Mouse (Mus musculus) stomach, embryonic 15.5 days (tissue): ENCODE data around the gene Sbk3. TPM values are rescaled to one million over a fixed set of nuclear protein-coding genes. Genes with fewer than 3 reads are reported as not detected.

Source experiments
- ATAC-seq: fragments of 200-750 bp; cut with Nextera tagmentation; 2 replicates; pipeline ENCODE4 v1.8.0; 2017; ENCODE audit warnings: low read depth, moderate number of reproducible peaks, moderate TSS enrichment; ENCODE audit not compliant: insufficient read depth, low FRiP score
- H3K27ac ChIP-seq: fragments of 300-500 bp; sonication (generic); 2 replicates; pipeline ENCODE4 v1.5.1; 2015; ENCODE audit warnings: mild to moderate bottlenecking, inconsistent platforms
- H3K27me3 ChIP-seq: fragments of 300-500 bp; sonication (generic); replicated peaks from 2 replicates; pipeline ENCODE4 v1.6.1; 2015; ENCODE audit warnings: inconsistent platforms
- H3K36me3 ChIP-seq: fragments of 300-500 bp; sonication (generic); 2 replicates; pipeline ENCODE4 v1.6.1; 2015; ENCODE audit warnings: inconsistent platforms
- H3K4me1 ChIP-seq: fragments of 300-500 bp; sonication (generic); 2 replicates; pipeline ENCODE4 v1.6.1; 2015; ENCODE audit warnings: inconsistent platforms
- H3K4me2 ChIP-seq: fragments of 300-500 bp; sonication (generic); 2 replicates; pipeline ENCODE4 v1.6.1; 2015; ENCODE audit warnings: mild to moderate bottlenecking, inconsistent platforms
- H3K4me3 ChIP-seq: fragments of 300-500 bp; sonication (generic); replicated peaks from 2 replicates; pipeline ENCODE4 v1.5.1; 2015; ENCODE audit warnings: inconsistent platforms
- H3K9ac ChIP-seq: fragments of 300-500 bp; sonication (generic); 2 replicates; pipeline ENCODE4 v1.6.1; 2015; ENCODE audit warnings: inconsistent platforms
- H3K9me3 ChIP-seq: fragments of 300-500 bp; sonication (generic); 2 replicates; pipeline ENCODE4 v1.6.1; 2016; ENCODE audit warnings: inconsistent platforms
- WGBS: fragments of 180-500 bp; shearing (Covaris S2); methylation state at CpG from one replicate; pipeline ENCODE4 v1.1.7; 2015; 5-methylcytosine and 5-hydroxymethylcytosine counted together
- polyA plus RNA-seq: library from polyadenylated mRNA; unstranded; fragments of >200 nt; fragmentation: Nextera tagmentation; extraction: Ambion mirVana; gene quantifications from 2 replicates; pipeline ENCODE4 v1.2.1, GENCODE M21; 2015

Sbk3 gene
- polyA plus RNA-seq, 1 experiment from 2014 or later: not detected

DNA sequence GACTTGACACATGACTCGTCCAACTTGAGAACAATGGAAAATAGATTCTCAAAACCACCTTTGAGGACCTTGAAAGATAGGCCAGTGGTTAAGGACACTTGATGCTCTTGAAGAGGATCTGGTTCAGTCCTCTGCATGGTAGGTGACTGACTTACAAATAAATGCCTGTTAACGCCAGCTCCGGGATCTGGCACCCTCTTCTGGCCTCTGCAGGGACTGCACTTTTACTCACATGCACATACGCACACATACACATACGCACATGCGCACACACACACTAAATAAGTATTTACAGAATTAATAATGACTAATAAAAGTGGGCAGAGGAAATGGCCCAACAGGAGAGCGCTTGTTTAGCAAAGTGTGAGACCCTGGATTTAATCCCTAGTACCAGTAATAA is 5.9 kb upstream of the Sbk3 start:
- H3K36me3 ChIP-seq: no peaks in the 10 kb centered on the region
- no peaks in the 10 kb centered on the region for H3K4me1 ChIP-seq
- H3K27me3 ChIP-seq: no peaks in the 10 kb centered on the region
- no peak overlapping the region for H3K4me2 ChIP-seq
- no peak for ATAC-seq
- 93% methylated on average over 7 of the region's 7 CpGs for WGBS
- no peak overlapping the region for H3K4me3 ChIP-seq
- no peak overlapping the region for H3K27ac ChIP-seq
- H3K9ac ChIP-seq: no peak overlapping the region
- no peaks in the 10 kb centered on the region for H3K9me3 ChIP-seq

DNA sequence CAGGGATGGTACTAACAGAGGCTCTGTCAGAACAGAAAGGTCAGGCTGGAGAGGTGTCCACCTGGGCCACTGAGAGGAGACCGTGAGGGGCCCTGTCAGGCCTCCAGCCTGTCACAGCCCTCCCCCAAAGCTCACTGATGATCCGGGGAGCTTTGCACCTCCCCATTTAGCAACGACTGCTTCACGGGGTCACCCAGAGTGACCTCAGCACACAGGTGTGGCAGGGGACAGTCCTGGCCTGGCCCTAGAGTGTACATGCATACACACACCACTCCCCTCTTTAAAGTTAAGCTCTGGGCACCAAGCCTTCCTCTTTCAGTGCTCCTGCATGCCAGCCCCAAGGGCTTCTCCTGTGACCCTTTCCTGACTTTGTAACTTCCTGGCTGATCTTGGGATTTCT is 4.5 kb upstream of the Sbk3 start:
- H3K36me3 ChIP-seq: no peaks in the 10 kb centered on the region
- no peaks in the 10 kb centered on the region for H3K9me3 ChIP-seq
- H3K27ac ChIP-seq: no peak overlapping the region
- H3K9ac ChIP-seq: no peak overlapping the region
- no peaks in the 10 kb centered on the region for H3K4me1 ChIP-seq
- no peak overlapping the region for H3K4me2 ChIP-seq
- 34% methylated on average over 4 of the region's 4 CpGs for WGBS
- no peak overlapping the region for H3K4me3 ChIP-seq
- no peak for ATAC-seq
- H3K27me3 ChIP-seq: no peaks in the 10 kb centered on the region

DNA sequence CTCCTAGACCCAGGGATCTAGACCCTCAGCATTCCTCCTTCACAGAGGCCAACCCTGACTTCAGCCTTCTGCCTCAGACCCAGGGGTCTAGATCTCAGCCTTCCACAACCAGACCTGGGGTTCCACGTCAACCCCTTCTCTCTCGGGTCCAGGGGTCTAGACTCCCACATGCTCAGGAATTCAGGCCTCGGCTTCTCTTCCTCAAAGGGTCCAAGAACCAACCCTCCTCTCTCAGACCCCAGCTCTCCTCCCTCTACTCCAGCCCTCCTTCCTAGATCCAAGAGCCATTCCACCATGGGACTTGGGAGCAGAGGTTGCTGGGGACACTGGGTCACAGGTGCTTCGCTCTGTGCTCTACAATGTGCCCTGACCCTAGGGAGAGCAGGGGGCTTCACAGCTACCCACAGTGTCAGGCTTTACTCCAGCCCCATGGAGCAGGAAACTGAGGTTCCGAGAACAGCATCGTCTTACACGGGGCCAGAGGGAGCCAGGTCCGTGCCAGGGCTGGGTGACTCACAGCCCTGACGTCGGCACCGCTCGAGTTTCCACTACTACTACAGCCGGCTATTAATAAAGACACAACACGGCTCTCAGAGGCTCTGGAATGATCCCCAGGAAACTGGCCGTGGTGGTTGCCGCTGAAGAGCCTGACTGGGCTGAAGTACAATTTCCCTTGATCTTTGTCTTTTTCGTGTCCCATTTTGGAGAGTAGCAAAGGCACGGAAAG is 1.5 kb upstream of the Sbk3 start:
- H3K27me3 ChIP-seq: no peaks in the 10 kb centered on the region
- WGBS: 58% methylated on average over 18 of the region's 18 CpGs
- no peak overlapping the region for H3K4me3 ChIP-seq
- no peak overlapping the region for H3K4me2 ChIP-seq
- no peak overlapping the region for H3K9ac ChIP-seq
- ATAC-seq: no peak
- H3K9me3 ChIP-seq: no peaks in the 10 kb centered on the region
- H3K36me3 ChIP-seq: no peaks in the 10 kb centered on the region
- H3K27ac ChIP-seq: no peak overlapping the region
- H3K4me1 ChIP-seq: no peaks in the 10 kb centered on the region

DNA sequence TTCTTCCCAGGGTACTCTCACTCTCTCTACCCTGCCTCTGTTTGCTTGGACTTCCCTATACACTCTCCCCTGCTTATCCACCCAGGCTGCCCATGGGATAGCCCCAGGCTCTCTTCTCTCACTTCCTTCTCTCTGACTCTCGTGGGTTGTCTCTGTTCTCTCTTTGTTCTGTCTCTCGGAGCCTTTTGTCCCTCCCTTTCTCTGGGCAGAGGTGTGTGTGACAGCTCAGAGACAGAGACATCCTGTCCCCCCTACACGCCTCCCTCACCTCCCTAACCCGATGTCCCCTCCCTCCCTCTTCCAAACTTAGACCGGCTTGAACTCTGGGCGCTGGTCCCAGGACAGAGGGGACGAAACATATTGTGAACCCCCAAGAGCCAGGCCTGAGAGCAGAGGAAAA is 742 bp upstream of the Sbk3 start:
- Histone ChIP-seq H3K27ac (no peak overlapping the region), H3K4me2 (no peak overlapping the region), H3K36me3 (no peaks in the 10 kb centered on the region), H3K4me1 (no peaks in the 10 kb centered on the region), H3K4me3 (no peak overlapping the region), H3K27me3 (no peaks in the 10 kb centered on the region), H3K9me3 (no peaks in the 10 kb centered on the region), H3K9ac (no peak overlapping the region)
- ATAC-seq: no peak
- 25% methylated on average over 7 of the region's 7 CpGs for WGBS

DNA sequence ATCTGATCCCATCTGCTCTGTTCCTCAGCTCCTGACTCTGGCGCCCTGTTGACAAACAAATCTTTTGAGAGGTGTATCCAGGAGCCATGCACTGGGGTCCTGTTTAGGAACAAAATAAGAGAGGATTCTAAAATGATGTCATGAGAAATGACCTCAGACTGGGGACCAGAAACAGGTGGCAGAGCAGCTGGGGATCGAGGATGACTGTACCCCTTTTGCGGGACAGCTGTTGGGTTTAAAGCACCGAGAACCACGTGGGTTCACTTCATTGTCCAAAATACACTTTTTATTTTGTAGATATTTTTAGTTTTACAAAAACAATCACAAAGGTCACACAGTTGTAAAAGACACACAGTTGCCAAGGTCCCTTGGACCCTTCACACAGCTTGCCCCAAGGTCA is 6.0 kb downstream of the Sbk3 start:
- 82% methylated on average over 5 of the region's 5 CpGs for WGBS
- no peaks in the 10 kb centered on the region for H3K27me3 ChIP-seq
- H3K4me3 ChIP-seq: no peak overlapping the region
- H3K27ac ChIP-seq: no peak overlapping the region
- H3K4me1 ChIP-seq: no peaks in the 10 kb centered on the region
- no peaks in the 10 kb centered on the region for H3K9me3 ChIP-seq
- no peak overlapping the region for H3K9ac ChIP-seq
- no peak for ATAC-seq
- no peaks in the 10 kb centered on the region for H3K36me3 ChIP-seq
- no peak overlapping the region for H3K4me2 ChIP-seq

DNA sequence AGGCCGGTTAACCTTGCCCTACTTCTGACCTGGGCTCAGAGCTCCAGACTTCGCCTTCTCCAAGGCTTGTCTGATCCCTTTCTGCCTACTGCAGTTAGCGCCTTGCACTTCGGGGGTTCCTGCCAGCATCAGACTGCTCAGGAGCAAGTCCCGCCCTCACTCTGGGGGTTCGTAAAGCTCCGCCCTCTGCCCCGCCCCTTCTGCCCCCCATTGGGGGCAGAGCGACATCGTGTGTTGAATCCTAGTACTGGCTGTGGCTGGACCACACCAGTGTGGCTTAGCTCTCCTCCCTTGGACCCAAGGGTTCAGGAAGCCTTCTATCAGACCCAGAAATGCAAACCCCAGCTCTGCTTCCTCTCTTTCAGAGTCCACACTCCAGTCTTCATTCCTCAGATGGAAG is 6.7 kb downstream of the Sbk3 start, which contains the start of gene Sbk2:
TSS of gene Sbk2 (minus strand) at position 135 of the 400 bp plus-strand sequence.
- H3K9me3 ChIP-seq: no peaks in the 10 kb centered on the region
- H3K4me3 ChIP-seq: no peak within 1 kb of the TSS; the same call in 1 of the 2 replicates
- no peak within 1 kb of the TSS for H3K9ac ChIP-seq
- 4% methylated on average over 10 of the region's 10 CpGs for WGBS
- no peaks in the 10 kb centered on the region for H3K36me3 ChIP-seq
- H3K4me1 ChIP-seq: no peaks in the 10 kb centered on the region
- no peak within 1 kb of the TSS for H3K27ac ChIP-seq
- no peaks in the 10 kb centered on the region for H3K27me3 ChIP-seq
- peak; percentile 73 for ATAC-seq
- peak within 1 kb of the TSS; percentile 34 for H3K4me2 ChIP-seq

DNA sequence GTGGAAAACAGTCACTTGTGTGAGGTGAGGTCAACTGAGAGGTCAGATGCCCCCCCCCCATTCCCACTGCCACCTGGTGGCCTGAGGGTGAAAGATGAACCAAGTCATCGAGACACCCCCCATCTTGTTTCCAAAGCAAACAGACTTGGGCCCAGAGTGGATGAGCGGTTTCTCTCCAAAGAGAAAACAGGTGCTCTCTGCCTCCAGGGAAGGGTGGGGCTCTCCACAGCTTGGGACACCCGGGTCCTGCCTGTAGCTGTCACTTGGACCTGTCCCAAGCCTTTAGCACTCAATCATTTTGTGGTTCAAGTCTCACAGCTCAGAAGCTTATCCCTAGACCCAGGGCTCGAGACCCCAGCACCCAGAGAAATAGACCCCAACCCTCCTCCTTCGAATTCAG is 7.4 kb downstream of the Sbk3 start:
- Histone ChIP-seq H3K36me3 (no peaks in the 10 kb centered on the region), H3K27ac (no peak overlapping the region), H3K4me3 (no peak overlapping the region), H3K9me3 (no peaks in the 10 kb centered on the region), H3K9ac (no peak overlapping the region), H3K4me2 (no peak overlapping the region), H3K4me1 (no peaks in the 10 kb centered on the region), H3K27me3 (no peaks in the 10 kb centered on the region)
- no peak for ATAC-seq
- WGBS: 63% methylated on average over 5 of the region's 5 CpGs

DNA sequence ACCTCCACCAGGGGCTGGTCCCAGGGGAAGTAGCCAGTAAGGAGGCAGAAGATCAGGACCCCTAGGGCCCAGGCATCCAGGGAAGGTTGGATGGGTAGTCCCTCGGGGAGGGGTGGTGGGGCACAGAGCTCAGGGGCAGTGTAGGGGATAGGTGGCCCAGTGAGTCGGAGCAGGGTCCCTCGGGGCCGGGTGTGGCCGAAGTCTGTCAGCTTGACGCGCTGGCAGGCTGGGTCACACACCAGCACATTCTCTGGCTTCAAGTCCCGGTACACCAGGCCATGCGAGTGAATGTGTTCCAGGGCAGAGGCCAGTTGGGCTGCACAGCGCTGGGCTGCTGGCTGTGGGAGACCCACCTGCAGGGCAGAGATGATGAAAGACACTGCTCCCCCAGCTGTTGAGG is 13.6 kb downstream of the Sbk3 start:
- H3K4me1 ChIP-seq: no peaks in the 10 kb centered on the region
- no peak overlapping the region for H3K4me2 ChIP-seq
- H3K9ac ChIP-seq: no peak overlapping the region
- no peaks in the 10 kb centered on the region for H3K9me3 ChIP-seq
- H3K27me3 ChIP-seq: no peaks in the 10 kb centered on the region
- no peak overlapping the region for H3K27ac ChIP-seq
- 0 out of 2 replicates have a peak, but pooled peaks have one; percentile 14 for ATAC-seq
- WGBS: 77% methylated on average over 10 of the region's 10 CpGs
- no peak overlapping the region for H3K4me3 ChIP-seq
- H3K36me3 ChIP-seq: no peaks in the 10 kb centered on the region

DNA sequence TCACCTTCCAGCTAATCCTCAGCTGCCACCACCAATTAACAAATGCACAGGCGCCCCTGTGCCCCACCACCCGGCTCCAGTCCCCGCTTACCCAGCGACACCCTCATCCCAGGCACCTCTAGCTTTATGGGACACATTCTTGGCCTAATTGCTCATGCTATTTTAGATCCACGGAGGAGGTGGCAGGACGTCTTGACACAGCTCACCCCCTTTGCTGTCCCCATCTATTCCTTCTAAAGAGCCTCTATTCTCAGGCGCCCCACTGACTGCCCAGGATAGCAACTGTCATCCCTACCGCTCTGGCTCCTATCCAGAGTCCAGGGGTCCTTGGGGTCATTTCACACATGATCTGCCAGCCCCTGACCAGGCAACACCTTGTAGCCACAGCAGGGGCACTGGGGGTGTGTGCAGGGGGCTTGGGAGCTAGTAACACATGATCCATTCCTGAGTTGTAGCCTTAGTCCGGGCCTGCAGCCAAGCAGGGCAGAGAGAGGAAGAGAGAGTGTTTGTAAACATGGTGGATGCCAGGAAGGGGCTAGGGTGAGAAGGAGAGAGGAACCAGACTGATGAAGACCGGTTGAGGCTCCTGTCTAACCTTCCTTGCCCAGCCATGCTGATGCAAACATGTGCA is 17.0 kb downstream of the Sbk3 start:
- H3K27me3 ChIP-seq: no peaks in the 10 kb centered on the region
- no peaks in the 10 kb centered on the region for H3K9me3 ChIP-seq
- H3K27ac ChIP-seq: no peak overlapping the region
- H3K36me3 ChIP-seq: no peaks in the 10 kb centered on the region
- H3K4me1 ChIP-seq: no peaks in the 10 kb centered on the region
- no peak overlapping the region for H3K4me2 ChIP-seq
- 24% methylated on average over 10 of the region's 10 CpGs for WGBS
- no peak for ATAC-seq
- H3K4me3 ChIP-seq: no peak overlapping the region
- no peak overlapping the region for H3K9ac ChIP-seq

DNA sequence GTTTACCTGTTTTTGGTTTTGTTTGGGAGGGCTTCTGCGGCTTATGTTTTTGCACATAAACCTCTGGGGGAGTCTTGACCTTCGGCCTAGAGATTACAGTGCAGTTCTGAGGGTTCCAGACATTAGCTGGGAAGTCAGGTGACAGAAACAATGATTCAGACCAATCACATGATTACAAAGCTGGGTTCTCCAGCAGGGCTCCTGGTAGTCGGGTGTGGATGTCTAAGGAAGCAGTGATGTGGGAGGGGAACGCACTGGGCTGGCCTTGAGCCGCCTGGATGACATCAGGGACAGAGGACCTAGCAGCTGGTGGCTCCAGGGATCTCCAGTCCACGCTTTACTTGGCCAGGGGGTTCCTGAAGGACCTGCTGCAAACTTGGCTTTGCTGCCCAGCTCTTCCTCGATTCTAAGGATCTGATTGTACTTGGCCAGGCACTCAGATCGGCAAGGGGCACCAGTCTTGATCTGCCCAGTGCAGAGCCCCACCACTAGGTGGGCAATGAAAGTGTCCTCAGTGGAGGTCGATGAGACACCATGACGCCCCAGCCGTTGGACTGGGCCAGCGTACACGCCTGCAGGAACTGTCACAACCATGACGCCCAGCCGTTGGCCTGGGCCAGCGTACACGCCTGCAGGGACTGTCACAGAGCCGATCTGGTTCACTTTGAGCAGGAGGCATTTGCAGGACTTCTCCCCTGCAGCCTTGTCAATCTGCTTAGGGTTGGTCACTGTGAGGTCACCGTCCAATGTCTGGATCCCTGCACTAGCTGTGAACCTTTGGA is 20.2 kb downstream of the Sbk3 start:
- Histone ChIP-seq H3K9me3 (no peaks in the 10 kb centered on the region), H3K27ac (no peak overlapping the region), H3K36me3 (no peaks in the 10 kb centered on the region), H3K4me1 (0 out of 2 replicates have a peak, but pooled peaks cover 2% of the 10 kb centered on the region), H3K9ac (no peak overlapping the region), H3K27me3 (no peaks in the 10 kb centered on the region), H3K4me3 (no peak overlapping the region), H3K4me2 (no peak overlapping the region)
- ATAC-seq: no peak
- WGBS: 77% methylated on average over 19 of the region's 19 CpGs

DNA sequence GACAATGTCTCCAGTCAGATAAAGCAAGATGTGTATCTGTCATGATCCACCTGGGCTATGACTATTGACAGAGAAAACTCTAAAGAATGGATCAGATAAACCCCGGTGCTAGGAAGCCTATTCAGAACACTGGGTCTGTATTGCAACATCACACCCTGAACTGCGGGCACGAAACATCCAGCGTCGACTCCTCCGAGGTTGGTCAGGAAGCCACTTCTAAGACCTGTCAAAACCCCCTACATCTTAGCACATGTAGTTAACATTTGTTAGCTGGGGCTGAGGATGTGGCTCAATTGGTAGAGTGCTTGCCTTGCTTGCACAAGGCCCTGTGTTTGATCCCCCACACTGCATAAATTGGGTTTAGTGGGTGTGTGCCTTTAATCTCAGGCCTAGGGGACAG is 22.6 kb downstream of the Sbk3 start:
- H3K4me3 ChIP-seq: no peak overlapping the region
- H3K9ac ChIP-seq: no peak overlapping the region
- no peaks in the 10 kb centered on the region for H3K36me3 ChIP-seq
- no peak for ATAC-seq
- H3K27me3 ChIP-seq: no peaks in the 10 kb centered on the region
- 36% methylated on average over 6 of the region's 6 CpGs for WGBS
- H3K4me2 ChIP-seq: no peak overlapping the region
- H3K27ac ChIP-seq: no peak overlapping the region
- H3K4me1 ChIP-seq: 0 out of 2 replicates have a peak, but pooled peaks cover 4% of the 10 kb centered on the region
- no peaks in the 10 kb centered on the region for H3K9me3 ChIP-seq

DNA sequence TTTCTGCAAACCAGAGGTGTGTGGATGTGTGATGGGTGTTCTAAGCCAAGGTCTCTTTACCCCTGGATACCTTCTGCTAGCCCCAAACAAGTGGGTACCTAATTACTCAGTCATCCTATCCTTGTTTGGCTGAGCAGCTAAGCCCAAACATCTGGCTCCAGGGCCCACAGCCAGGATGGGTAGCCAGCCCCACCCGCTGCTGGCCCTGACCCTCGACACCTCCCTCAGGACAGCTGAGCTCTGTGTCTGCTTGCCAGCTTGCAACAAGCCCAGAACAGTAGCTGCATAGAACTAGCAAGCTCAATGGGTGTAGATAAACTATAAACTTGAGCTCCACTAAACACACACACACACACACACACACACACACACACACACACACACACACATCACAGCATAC is 23.1 kb downstream of the Sbk3 start:
- H3K4me2 ChIP-seq: no peak overlapping the region
- H3K9me3 ChIP-seq: no peaks in the 10 kb centered on the region
- no peak for ATAC-seq
- no peak overlapping the region for H3K9ac ChIP-seq
- 0 out of 2 replicates have a peak, but pooled peaks cover 5% of the 10 kb centered on the region for H3K4me1 ChIP-seq
- H3K36me3 ChIP-seq: no peaks in the 10 kb centered on the region
- 21% methylated on average over 2 of the region's 2 CpGs for WGBS
- no peaks in the 10 kb centered on the region for H3K27me3 ChIP-seq
- H3K4me3 ChIP-seq: no peak overlapping the region
- H3K27ac ChIP-seq: no peak overlapping the region
